Mouse (Mus musculus) frontal cortex, adult (tissue): ENCODE results near the gene Mrps2.

ENCODE experiments used
- ATAC-seq: cut with Nextera tagmentation; 2 replicates; pipeline ENCODE4 v1.9.2; 2017; ENCODE audit warnings: mild to moderate bottlenecking, moderate library complexity, mixed read lengths; ENCODE audit not compliant: low TSS enrichment

Mrps2 gene

DNA sequence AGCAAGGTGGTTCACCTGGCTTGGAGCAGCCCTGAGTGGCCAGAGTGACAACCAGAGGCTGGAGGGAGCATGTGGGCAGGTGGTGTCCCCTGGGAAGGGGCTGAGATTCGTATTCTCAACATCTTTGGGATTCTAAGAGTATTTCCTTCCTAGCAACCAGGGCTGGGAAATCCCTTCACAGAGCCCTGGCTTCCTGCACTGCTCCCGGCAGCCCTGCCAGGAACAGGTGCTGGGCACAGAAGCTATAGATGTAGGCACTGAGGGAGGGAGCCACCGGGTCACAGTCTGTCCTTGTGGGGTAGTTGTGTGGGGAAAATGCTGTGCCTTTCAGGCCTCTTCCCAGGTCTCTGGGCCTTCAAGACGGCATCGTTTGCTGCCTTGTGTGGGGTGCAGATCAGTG is 52.7 kb downstream of the Mrps2 start:
- no peak for ATAC-seq
